13 mouse cellular contexts compared by ENCODE assay signal in genomic region chr2:17514765-17515164, GRCm38 (mm10).
DNase-seq lines count a peak whose midpoint lies in the region; ATAC-seq and TF ChIP-seq lines count a peak whose summit lies in the region.
"Had no signal": no experiment of that assay in that cellular context is flagged by ENCODE, and none has a peak within 500 bp of the region (broad histone marks: within the 10 kb centered on the region; RNA-seq: fewer than 3 reads in every experiment).

No protein-coding gene starts in this region.

- peaks cover 5% of the 10 kb centered on the region; the same call in 1 of the 2 replicates for H3K4me1 ChIP-seq in forebrain, embryonic 13.5 days
- peaks cover 4% of the 10 kb centered on the region for H3K4me1 ChIP-seq in forebrain, embryonic 10.5 days
- H3K4me1 ChIP-seq in forebrain, embryonic 14.5 days (ENCODE audit: control insufficient read depth, insufficient read depth, low read length), result no peaks in the 10 kb centered on the region
- 0 out of 2 replicates have a peak, but pooled peaks cover 5% of the 10 kb centered on the region for H3K4me1 ChIP-seq in limb, embryonic 14.5 days (ENCODE audit: control insufficient read depth, insufficient read depth, low read length)
- no peaks in the 10 kb centered on the region for H3K4me1 ChIP-seq in thymus, adult 2 months (replicated peaks; ENCODE audit: control insufficient read depth, insufficient read depth, low read length)
- H3K4me1 ChIP-seq in intestine, embryonic 16.5 days (ENCODE audit: control insufficient read depth, insufficient read depth, low read length), result no peaks in the 10 kb centered on the region
- H3K4me1 ChIP-seq: heart, embryonic 12.5 days had no signal

- H3K27me3 ChIP-seq in forebrain, embryonic 13.5 days, result 0 out of 2 replicates have a peak, but pooled peaks cover 3% of the 10 kb centered on the region
- H3K27me3 ChIP-seq in forebrain, embryonic 10.5 days (ENCODE audit: poor library complexity, severe bottlenecking), result peaks cover 64% of the 10 kb centered on the region
- H3K27me3 ChIP-seq in forebrain, embryonic 14.5 days (replicated peaks; ENCODE audit: control insufficient read depth, insufficient read depth, low read length), result no peaks in the 10 kb centered on the region
- no peaks in the 10 kb centered on the region for H3K27me3 ChIP-seq in limb, embryonic 14.5 days (ENCODE audit: control insufficient read depth, insufficient read depth, low read length)
- no peaks in the 10 kb centered on the region for H3K27me3 ChIP-seq in thymus, adult 2 months (ENCODE audit: control insufficient read depth, insufficient read depth, low read length)
- no peaks in the 10 kb centered on the region for H3K27me3 ChIP-seq in intestine, embryonic 16.5 days (replicated peaks; ENCODE audit: control insufficient read depth, insufficient read depth, low read length)
- H3K27me3 ChIP-seq: heart, embryonic 12.5 days had no signal

- no peak for TF ChIP-seq CTCF in thymus, adult 2 months (IDR thresholded peaks at IDR 0.05; ENCODE audit: borderline replicate concordance, control insufficient read depth, extremely low read depth, insufficient read depth, low read length, poor library complexity)

- WGBS in forebrain, embryonic 13.5 days, result 27% methylated on average over 12 of the region's 12 CpGs
- 57% methylated on average over 12 of the region's 12 CpGs for WGBS in forebrain, embryonic 10.5 days
- 30% methylated on average over 12 of the region's 12 CpGs for WGBS in forebrain, embryonic 14.5 days
- WGBS in limb, embryonic 14.5 days, result 39% methylated on average over 12 of the region's 12 CpGs
- WGBS in thymus, adult 2 months, result 90% methylated on average over 12 of the region's 12 CpGs
- WGBS in intestine, embryonic 16.5 days, result 66% methylated on average over 12 of the region's 12 CpGs

- no peak overlapping the region for H3K9ac ChIP-seq in forebrain, embryonic 13.5 days
- no peak overlapping the region; the same call in 1 of the 2 replicates for H3K9ac ChIP-seq in forebrain, embryonic 14.5 days (ENCODE audit: low read length)
- H3K9ac ChIP-seq in limb, embryonic 14.5 days (ENCODE audit: low read depth, low read length, severe bottlenecking), result no peak overlapping the region
- no peak overlapping the region for H3K9ac ChIP-seq in intestine, embryonic 16.5 days (ENCODE audit: low read depth, low read length)
- H3K9ac ChIP-seq: heart, embryonic 12.5 days had no signal

- no peaks in the 10 kb centered on the region for H3K36me3 ChIP-seq in forebrain, embryonic 13.5 days (ENCODE audit: poor library complexity, severe bottlenecking)
- no peaks in the 10 kb centered on the region for H3K36me3 ChIP-seq in forebrain, embryonic 10.5 days (replicated peaks)
- H3K36me3 ChIP-seq in forebrain, embryonic 14.5 days (ENCODE audit: control insufficient read depth, insufficient read depth, low read length), result no peaks in the 10 kb centered on the region
- no peaks in the 10 kb centered on the region for H3K36me3 ChIP-seq in limb, embryonic 14.5 days (ENCODE audit: control insufficient read depth, insufficient read depth, low read length)
- no peaks in the 10 kb centered on the region for H3K36me3 ChIP-seq in thymus, adult 2 months (ENCODE audit: control insufficient read depth, insufficient read depth, low read length)
- H3K36me3 ChIP-seq in intestine, embryonic 16.5 days (ENCODE audit: control insufficient read depth, insufficient read depth, low read length), result no peaks in the 10 kb centered on the region
- H3K36me3 ChIP-seq: heart, embryonic 12.5 days had no signal

- TF ChIP-seq POLR2A in limb, embryonic 14.5 days (IDR thresholded peaks at IDR 0.05; ENCODE audit: borderline replicate concordance, extremely low read depth, insufficient read depth, insufficient read length), result no peak
- TF ChIP-seq POLR2A in thymus, adult 2 months (IDR thresholded peaks at IDR 0.05; ENCODE audit: control insufficient read depth, extremely low read depth, insufficient read depth, low read length, poor library complexity), result no peak

- no peak overlapping the region for H3K4me3 ChIP-seq in forebrain, embryonic 13.5 days
- no peak overlapping the region for H3K4me3 ChIP-seq in forebrain, embryonic 10.5 days
- no peak overlapping the region for H3K4me3 ChIP-seq in forebrain, embryonic 14.5 days (ENCODE audit: low read depth, low read length)
- H3K4me3 ChIP-seq in limb, embryonic 14.5 days (replicated peaks; ENCODE audit: low read length), result no peak overlapping the region
- no peak overlapping the region for H3K4me3 ChIP-seq in thymus, adult 2 months (ENCODE audit: control insufficient read depth, insufficient read depth, low read length)
- no peak overlapping the region for H3K4me3 ChIP-seq in intestine, embryonic 16.5 days (ENCODE audit: low read length)
- H3K4me3 ChIP-seq: erythroblast, embryonic 14.5 days; heart, embryonic 12.5 days had no signal

- peak; percentile 41; the same call in 1 of the 2 replicates for ATAC-seq in forebrain, embryonic 13.5 days
- ATAC-seq in forebrain, embryonic 14.5 days, result peak; percentile 15; the same call in 1 of the 2 replicates
- peak; percentile 77 for ATAC-seq in limb, embryonic 14.5 days (ENCODE audit: low FRiP score, low read depth)
- ATAC-seq in intestine, embryonic 16.5 days, result no peak

- H3K4me2 ChIP-seq in forebrain, embryonic 13.5 days, result peak overlapping the region; percentile 34
- no peak overlapping the region for H3K4me2 ChIP-seq in forebrain, embryonic 14.5 days (ENCODE audit: low read length)
- no peak overlapping the region for H3K4me2 ChIP-seq in limb, embryonic 14.5 days (replicated peaks; ENCODE audit: low read depth, low read length, severe bottlenecking)
- H3K4me2 ChIP-seq in intestine, embryonic 16.5 days (ENCODE audit: low read depth, low read length), result no peak overlapping the region
- H3K4me2 ChIP-seq: heart, embryonic 12.5 days had no signal

- H3K9me3 ChIP-seq in forebrain, embryonic 13.5 days (replicated peaks), result no peaks in the 10 kb centered on the region
- no peaks in the 10 kb centered on the region for H3K9me3 ChIP-seq in forebrain, embryonic 10.5 days
- H3K9me3 ChIP-seq in forebrain, embryonic 14.5 days (replicated peaks; ENCODE audit: control insufficient read depth, low read length), result no peaks in the 10 kb centered on the region
- no peaks in the 10 kb centered on the region for H3K9me3 ChIP-seq in limb, embryonic 14.5 days (ENCODE audit: control insufficient read depth, low read length)
- no peaks in the 10 kb centered on the region for H3K9me3 ChIP-seq in intestine, embryonic 16.5 days (ENCODE audit: control insufficient read depth, low read length)
- H3K9me3 ChIP-seq: heart, embryonic 12.5 days had no signal

- no peak for DNase-seq in forebrain, embryonic 10.5 days (ENCODE audit: extremely low spot score, low spot score)
- DNase-seq in brain, adult 2 months (ENCODE audit: low read depth, low spot score), result peak; percentile 25
- peak; percentile 41 for DNase-seq in forebrain, embryonic 14.5 days (ENCODE audit: low spot score)
- peak; percentile 55 for DNase-seq in limb, embryonic 14.5 days (ENCODE audit: low spot score)
- no peak for DNase-seq in thymus, adult 2 months
- no peak for DNase-seq in kidney, postnatal 25 days
- DNase-seq: gastrocnemius, postnatal 14 days; lung, postnatal 10 days; thymus, postnatal 4 days had no signal

- H3K27ac ChIP-seq in forebrain, embryonic 13.5 days, result no peak overlapping the region
- no peak overlapping the region for H3K27ac ChIP-seq in forebrain, embryonic 10.5 days
- H3K27ac ChIP-seq in forebrain, embryonic 14.5 days (ENCODE audit: low read depth, low read length), result no peak overlapping the region
- no peak overlapping the region for H3K27ac ChIP-seq in limb, embryonic 14.5 days (replicated peaks; ENCODE audit: low read depth, low read length)
- H3K27ac ChIP-seq in thymus, adult 2 months (ENCODE audit: control insufficient read depth, insufficient read depth, low read length), result no peak overlapping the region
- no peak overlapping the region for H3K27ac ChIP-seq in intestine, embryonic 16.5 days (ENCODE audit: low read length)

Comparison
In these comparisons a context has a peak if more than half of its experiments do, and no peak if none do; other contexts are left out.
1. DNase-seq: peak in brain, adult 2 months (single experiment), forebrain, embryonic 14.5 days (single experiment) and limb, embryonic 14.5 days (single experiment); none in forebrain, embryonic 10.5 days (single experiment), thymus, adult 2 months (single experiment) and kidney, postnatal 25 days (0 of 2).